Mouse (Mus musculus): ENCODE results near the gene Cpsf4l. TPM values are rescaled to one million over a fixed set of nuclear protein-coding genes. Genes with fewer than 3 reads are reported as not detected.
"Not testable (repeated sequence)": the region's sequence is repeated elsewhere in the genome, so short reads cannot be mapped to it uniquely, and the experiment has no call there.

Cpsf4l gene
- polyA plus RNA-seq, 1 experiment from 2014 or later = 0.31 TPM

DNA sequence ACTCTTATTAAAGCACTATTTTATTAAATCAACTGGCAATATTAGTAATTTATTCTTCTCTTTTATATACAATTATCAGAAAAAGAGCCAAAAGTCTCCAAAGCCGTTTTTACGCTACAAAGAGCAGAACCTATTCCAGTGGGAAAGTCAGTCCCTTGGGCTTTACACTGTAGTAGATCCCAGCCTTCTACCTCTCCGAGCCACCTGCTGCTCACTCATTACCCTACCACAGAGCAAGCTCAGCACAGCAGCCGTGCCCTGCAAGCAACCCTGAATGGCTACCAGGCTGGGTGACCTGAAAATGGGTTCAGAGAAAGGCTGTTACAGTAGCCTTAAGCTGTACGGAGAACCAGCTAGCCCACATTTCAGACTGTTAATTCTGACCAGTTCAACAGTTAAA, 35.2 kb downstream of the Cpsf4l start:
- WGBS = 88% methylated on average over 5 of the region's 5 CpGs
- Histone ChIP-seq H3K4me2 (no peak overlapping the region), H3K4me1 (0 out of 2 replicates have a peak, but pooled peaks cover 7% of the 10 kb centered on the region), H3K27ac (no peak overlapping the region), H3K36me3 (ENCODE audit: poor library complexity, severe bottlenecking) (peaks cover 69% of the 10 kb centered on the region), H3K9ac (no peak overlapping the region), H3K4me3 (no peak overlapping the region), H3K9me3 (replicated peaks) (no peaks in the 10 kb centered on the region), H3K27me3 (no peaks in the 10 kb centered on the region)
- no peak for ATAC-seq

DNA sequence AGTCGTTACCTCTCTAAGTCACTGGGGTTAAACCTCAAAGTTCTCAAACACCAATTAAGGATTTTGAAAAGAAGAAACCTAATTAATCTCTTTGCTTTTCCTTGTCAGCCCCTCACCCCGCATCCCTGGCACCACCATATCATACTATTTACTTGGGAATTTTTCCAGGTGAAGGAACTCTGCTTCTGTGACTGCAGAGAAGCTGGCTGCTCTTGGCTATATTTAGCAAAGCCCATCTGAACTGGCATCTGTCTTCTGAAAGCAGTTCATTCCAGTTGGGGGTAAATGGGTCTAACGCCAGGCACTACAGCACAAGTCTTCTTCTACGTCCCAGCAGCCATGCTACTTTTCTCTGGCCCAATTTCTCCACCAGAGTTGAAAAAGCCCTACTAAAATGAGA, 36.2 kb downstream of the Cpsf4l start:
- no peaks in the 10 kb centered on the region for H3K9me3 ChIP-seq (replicated peaks)
- H3K27me3 ChIP-seq = no peaks in the 10 kb centered on the region
- H3K4me3 ChIP-seq = no peak overlapping the region
- no peak for ATAC-seq
- peaks cover 77% of the 10 kb centered on the region for H3K36me3 ChIP-seq (ENCODE audit: poor library complexity, severe bottlenecking)
- no peak overlapping the region for H3K9ac ChIP-seq
- H3K4me2 ChIP-seq = no peak overlapping the region
- WGBS = 89% methylated on average over 4 of the region's 4 CpGs
- H3K4me1 ChIP-seq = 0 out of 2 replicates have a peak, but pooled peaks cover 7% of the 10 kb centered on the region
- H3K27ac ChIP-seq = 0 out of 2 replicates have a peak overlapping the region, but pooled peaks have one; percentile 3

DNA sequence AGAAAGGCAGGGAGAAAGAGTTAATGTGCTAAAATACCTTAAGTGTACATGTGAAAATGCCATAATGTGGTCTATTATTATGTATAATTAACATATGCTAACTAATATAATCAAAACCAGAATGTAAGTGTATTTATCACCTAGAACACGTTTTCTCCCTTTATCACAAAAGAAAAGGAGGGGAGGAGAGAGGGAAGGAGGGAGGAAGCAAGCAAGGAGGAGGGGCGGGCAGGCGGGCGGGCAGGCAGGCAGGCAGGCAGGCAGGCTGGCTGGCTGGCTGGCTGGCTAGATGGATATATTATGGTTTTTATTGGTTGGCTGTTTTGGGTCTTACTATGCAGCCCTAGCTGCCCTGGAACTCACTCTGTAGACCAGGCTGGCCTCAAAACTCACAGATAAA, 40.1 kb downstream of the Cpsf4l start:
- WGBS = 80% methylated on average over 4 of the region's 4 CpGs
- Histone ChIP-seq H3K9ac (no peak overlapping the region), H3K4me2 (no peak overlapping the region), H3K4me3 (no peak overlapping the region), H3K36me3 (ENCODE audit: poor library complexity, severe bottlenecking) (peaks cover 70% of the 10 kb centered on the region), H3K27ac (no peak overlapping the region), H3K4me1 (peaks cover 15% of the 10 kb centered on the region), H3K27me3 (no peaks in the 10 kb centered on the region), H3K9me3 (replicated peaks) (no peaks in the 10 kb centered on the region)
- ATAC-seq = no peak

DNA sequence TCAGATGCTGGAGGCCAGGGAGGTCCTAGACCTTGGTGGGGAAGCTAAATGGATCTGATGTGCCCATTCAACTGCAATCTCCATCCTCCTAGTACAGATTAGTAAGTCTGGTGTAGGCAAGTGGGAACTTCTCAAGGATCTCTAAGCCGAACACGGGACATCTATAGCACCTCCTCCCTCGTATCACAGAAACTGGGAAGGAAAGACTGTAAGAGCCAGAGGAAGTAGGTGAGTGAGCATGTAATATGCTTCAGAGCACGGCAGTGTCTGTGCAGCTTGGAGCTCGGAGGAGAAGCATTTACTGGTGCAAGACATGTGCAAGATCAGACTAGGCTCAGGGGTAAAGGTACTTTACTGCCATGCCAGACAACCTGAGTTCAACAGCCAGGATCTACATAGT, 41.0 kb downstream of the Cpsf4l start:
- peaks cover 70% of the 10 kb centered on the region for H3K36me3 ChIP-seq (ENCODE audit: poor library complexity, severe bottlenecking)
- H3K27ac ChIP-seq = no peak overlapping the region
- peaks cover 15% of the 10 kb centered on the region for H3K4me1 ChIP-seq
- H3K9me3 ChIP-seq (replicated peaks) = no peaks in the 10 kb centered on the region
- H3K27me3 ChIP-seq = no peaks in the 10 kb centered on the region
- 90% methylated on average over 5 of the region's 5 CpGs for WGBS
- no peak overlapping the region for H3K4me2 ChIP-seq
- no peak overlapping the region for H3K4me3 ChIP-seq
- ATAC-seq = no peak
- H3K9ac ChIP-seq = no peak overlapping the region

DNA sequence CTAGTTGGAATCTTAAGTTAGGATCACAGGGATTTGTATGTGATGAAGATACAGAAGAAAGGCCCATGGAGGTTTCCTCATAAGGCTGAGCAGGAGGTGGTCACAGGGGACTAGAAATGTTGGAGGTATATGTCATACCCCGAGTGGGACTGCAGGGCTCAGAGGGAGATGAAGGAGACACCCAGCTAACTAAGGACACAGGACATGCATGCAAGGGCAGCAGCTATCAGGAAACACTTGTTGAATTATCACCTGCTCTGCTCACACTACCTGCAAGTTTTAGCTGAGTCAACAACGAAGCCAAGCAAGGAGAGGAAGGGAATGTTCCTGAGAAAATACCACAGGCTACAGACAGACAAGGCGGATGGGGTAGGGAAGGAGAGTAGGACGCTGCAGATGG, 42.1 kb downstream of the Cpsf4l start:
- WGBS = 90% methylated on average over 4 of the region's 4 CpGs
- no peak overlapping the region for H3K27ac ChIP-seq
- no peak for ATAC-seq

DNA sequence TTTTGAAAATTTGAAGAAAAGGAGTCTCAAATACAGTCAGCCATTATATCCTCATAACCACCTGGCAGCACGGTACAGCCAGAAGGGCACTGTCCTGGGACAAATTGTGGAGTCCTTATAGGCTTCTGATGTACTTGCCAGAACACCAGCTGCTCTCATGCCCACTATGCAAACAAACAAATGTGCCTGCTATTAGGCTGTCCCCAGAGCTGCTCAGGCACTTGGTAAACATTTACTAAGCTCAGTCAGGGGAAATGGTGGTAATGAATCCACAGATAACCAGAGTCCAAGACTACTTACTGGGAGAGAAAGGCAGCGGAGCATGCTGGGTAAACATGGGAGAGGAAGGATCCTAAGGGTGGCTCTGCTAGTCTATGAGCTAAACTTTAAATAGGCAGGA, 42.7 kb downstream of the Cpsf4l start:
- Histone ChIP-seq H3K27me3 (no peaks in the 10 kb centered on the region), H3K4me1 (peaks cover 15% of the 10 kb centered on the region), H3K27ac (no peak overlapping the region), H3K9me3 (replicated peaks) (no peaks in the 10 kb centered on the region), H3K9ac (no peak overlapping the region), H3K4me2 (no peak overlapping the region), H3K36me3 (ENCODE audit: poor library complexity, severe bottlenecking) (peaks cover 69% of the 10 kb centered on the region), H3K4me3 (no peak overlapping the region)
- WGBS = 72% methylated on average over 2 of the region's 2 CpGs
- no peak for ATAC-seq

More for the DNA sequence above, 42.1 kb downstream of the Cpsf4l start:
- no peaks in the 10 kb centered on the region for H3K27me3 ChIP-seq
- no peak overlapping the region for H3K4me3 ChIP-seq
- peaks cover 69% of the 10 kb centered on the region for H3K36me3 ChIP-seq (ENCODE audit: poor library complexity, severe bottlenecking)
- H3K9me3 ChIP-seq (replicated peaks) = no peaks in the 10 kb centered on the region
- no peak overlapping the region for H3K4me2 ChIP-seq
- H3K4me1 ChIP-seq = peaks cover 15% of the 10 kb centered on the region
- no peak overlapping the region for H3K9ac ChIP-seq

DNA sequence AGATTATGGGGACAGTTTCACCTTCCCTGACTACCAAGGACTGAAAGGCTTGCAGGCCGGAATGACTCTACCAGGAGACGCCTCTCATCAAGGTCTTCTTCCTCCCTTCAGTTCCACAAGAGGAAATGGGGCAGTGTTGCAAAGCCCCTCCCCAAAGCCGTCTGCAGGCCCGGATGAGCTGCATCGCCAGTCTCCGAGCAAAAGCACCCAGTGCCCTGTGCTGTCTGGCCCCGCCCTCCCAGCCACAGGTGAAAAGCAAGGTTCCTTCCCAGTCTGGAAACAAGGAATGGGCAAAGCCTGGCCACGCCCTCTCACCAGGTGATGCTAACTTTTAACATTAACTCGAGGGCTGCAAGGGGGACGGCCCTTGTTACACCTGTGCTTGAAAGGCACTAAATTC, 43.2 kb downstream of the Cpsf4l start:
- ATAC-seq = 0 out of 2 replicates have a peak, but pooled peaks have one; percentile 16
- H3K4me1 ChIP-seq = peaks cover 15% of the 10 kb centered on the region
- no peak overlapping the region for H3K4me2 ChIP-seq
- H3K4me3 ChIP-seq = no peak overlapping the region
- H3K9me3 ChIP-seq (replicated peaks) = no peaks in the 10 kb centered on the region
- H3K9ac ChIP-seq = no peak overlapping the region
- H3K36me3 ChIP-seq (ENCODE audit: poor library complexity, severe bottlenecking) = peaks cover 69% of the 10 kb centered on the region
- H3K27ac ChIP-seq = no peak overlapping the region
- 68% methylated on average over 10 of the region's 10 CpGs for WGBS
- no peaks in the 10 kb centered on the region for H3K27me3 ChIP-seq

DNA sequence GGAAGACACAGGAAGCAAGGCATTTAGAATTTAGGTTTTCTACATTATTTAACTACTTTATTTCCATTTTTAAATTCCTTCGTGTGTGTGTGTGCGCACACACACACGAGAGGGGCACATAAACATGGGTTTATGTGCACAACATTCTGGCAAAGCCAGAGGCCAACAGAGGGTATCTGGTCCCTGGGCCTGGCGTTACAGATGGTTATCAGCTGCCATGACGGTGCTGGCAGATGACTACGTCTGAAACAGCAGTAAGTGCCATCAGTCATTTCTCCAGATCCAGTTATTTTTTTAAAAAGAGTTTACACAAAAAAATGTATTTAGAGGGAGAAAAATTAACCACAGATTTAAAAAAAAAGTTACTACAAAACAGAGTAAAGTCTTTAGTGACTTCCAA, 43.6 kb downstream of the Cpsf4l start:
- ATAC-seq = no peak
- no peak overlapping the region for H3K27ac ChIP-seq
- H3K9me3 ChIP-seq (replicated peaks) = no peaks in the 10 kb centered on the region
- no peaks in the 10 kb centered on the region for H3K27me3 ChIP-seq
- peaks cover 69% of the 10 kb centered on the region for H3K36me3 ChIP-seq (ENCODE audit: poor library complexity, severe bottlenecking)
- 88% methylated on average over 6 of the region's 6 CpGs for WGBS
- H3K4me3 ChIP-seq = no peak overlapping the region
- no peak overlapping the region for H3K9ac ChIP-seq
- H3K4me1 ChIP-seq = peaks cover 15% of the 10 kb centered on the region
- no peak overlapping the region for H3K4me2 ChIP-seq

DNA sequence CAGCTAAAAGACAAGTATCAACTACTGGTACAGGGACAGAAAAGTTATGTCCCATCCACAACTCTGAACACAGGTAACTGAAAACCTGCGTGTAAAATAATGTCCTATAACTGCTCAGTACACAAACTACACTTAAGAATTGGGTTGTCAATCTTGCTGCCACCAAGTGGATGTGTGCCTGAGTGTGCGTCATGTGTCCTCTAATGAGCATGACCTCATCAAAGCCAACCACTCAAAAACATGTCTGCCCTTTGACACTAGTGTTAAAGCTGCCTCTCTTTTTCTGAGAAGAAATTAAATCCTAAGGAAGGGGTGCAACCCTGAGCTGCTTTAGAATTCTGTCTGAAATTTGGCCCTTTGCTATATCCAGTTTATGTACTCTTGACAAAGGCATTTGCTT, 45.5 kb downstream of the Cpsf4l start:
- H3K4me3 ChIP-seq = no peak overlapping the region
- H3K9ac ChIP-seq = no peak overlapping the region
- ATAC-seq = no peak
- peaks cover 73% of the 10 kb centered on the region for H3K36me3 ChIP-seq (ENCODE audit: poor library complexity, severe bottlenecking)
- H3K4me1 ChIP-seq = peaks cover 15% of the 10 kb centered on the region
- H3K27ac ChIP-seq = no peak overlapping the region
- no peaks in the 10 kb centered on the region for H3K27me3 ChIP-seq
- no peak overlapping the region for H3K4me2 ChIP-seq
- 71% methylated on average over 2 of the region's 2 CpGs for WGBS
- no peaks in the 10 kb centered on the region for H3K9me3 ChIP-seq (replicated peaks)

DNA sequence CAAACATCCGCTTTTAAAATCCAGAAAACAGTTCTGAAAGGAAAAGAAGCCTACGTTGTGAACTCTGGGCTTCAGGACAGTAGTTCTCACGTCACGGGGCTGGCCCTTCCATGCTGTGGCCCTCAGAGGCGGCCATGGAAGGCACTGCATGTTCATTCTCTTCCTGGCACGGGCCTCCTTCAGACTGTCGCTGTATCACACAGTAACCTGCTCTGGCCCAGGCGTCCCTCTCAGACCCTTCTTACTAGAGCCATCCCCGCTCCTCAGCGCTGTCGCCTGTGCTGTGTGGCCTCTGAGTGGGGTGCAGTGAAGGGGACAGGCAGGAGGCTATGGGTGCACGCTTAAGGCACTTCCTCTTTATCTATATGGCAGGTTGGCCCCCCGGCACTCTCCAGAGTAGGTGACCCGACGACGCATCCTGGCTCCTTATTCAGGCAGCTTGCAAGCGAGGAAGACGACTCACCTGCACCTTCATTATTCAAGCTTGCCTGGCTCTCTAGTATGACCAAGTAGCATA, 47.9 kb downstream of the Cpsf4l start:
- H3K27me3 ChIP-seq = no peaks in the 10 kb centered on the region
- H3K4me1 ChIP-seq = peaks cover 5% of the 10 kb centered on the region
- no peak overlapping the region for H3K27ac ChIP-seq
- 94% methylated on average over 18 of the region's 18 CpGs for WGBS
- H3K4me2 ChIP-seq = no peak overlapping the region
- no peak overlapping the region for H3K4me3 ChIP-seq
- H3K9me3 ChIP-seq (replicated peaks) = no peaks in the 10 kb centered on the region
- no peak for ATAC-seq
- no peak overlapping the region for H3K9ac ChIP-seq
- peaks cover 75% of the 10 kb centered on the region for H3K36me3 ChIP-seq (ENCODE audit: poor library complexity, severe bottlenecking)

DNA sequence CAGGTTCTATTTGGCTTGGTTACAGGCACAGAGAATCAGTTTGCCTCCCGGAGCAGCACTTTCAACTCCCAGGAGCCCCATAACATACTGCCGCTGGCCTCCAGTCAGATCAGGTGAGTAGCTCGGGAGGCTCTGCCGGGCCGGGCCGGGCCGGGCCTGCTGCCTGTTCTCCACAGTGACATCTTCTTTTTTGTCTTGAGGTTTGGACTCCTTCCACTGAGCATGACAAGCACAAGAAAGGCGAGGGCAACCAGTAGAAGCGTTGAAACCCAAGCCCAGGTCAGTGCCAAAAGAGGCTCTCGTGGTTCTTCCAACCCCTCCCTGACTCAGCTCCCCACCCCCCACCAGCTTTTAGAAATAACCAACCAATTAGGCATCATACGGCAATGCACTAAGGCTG, 48.9 kb downstream of the Cpsf4l start:
- Histone ChIP-seq H3K9me3 (replicated peaks) (no peaks in the 10 kb centered on the region), H3K36me3 (ENCODE audit: poor library complexity, severe bottlenecking) (peaks cover 85% of the 10 kb centered on the region), H3K9ac (no peak overlapping the region), H3K27me3 (no peaks in the 10 kb centered on the region), H3K27ac (no peak overlapping the region), H3K4me3 (no peak overlapping the region), H3K4me1 (no peaks in the 10 kb centered on the region), H3K4me2 (no peak overlapping the region)
- WGBS = 96% methylated on average over 11 of the region's 11 CpGs
- ATAC-seq = no peak

DNA sequence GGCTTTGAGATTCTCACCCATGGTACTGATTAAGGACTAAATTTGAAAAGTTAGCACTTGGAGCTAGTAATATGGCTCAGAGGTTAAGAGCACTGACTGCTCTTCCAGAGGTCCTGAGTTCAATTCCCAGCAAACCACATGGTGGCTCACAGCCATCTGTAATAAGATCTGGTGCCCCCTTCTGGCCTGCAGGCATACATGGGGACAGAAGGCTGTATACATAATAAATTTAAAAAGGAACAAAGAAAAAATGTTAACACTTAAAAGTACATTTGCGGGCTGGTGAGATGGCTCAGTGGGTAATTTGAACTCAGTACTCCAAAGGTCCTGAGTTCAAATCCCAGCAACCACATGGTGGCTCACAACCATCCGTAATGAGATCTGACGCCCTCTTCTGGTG, 49.6 kb downstream of the Cpsf4l start:
- not testable (repeated sequence) for H3K27me3 ChIP-seq; H3K4me2 ChIP-seq; H3K9ac ChIP-seq; H3K9me3 ChIP-seq (replicated peaks); ATAC-seq; H3K27ac ChIP-seq; H3K4me3 ChIP-seq; H3K4me1 ChIP-seq
- peaks cover 92% of the 10 kb centered on the region for H3K36me3 ChIP-seq (ENCODE audit: poor library complexity, severe bottlenecking)
- WGBS = 94% methylated on average over 3 of the region's 3 CpGs

DNA sequence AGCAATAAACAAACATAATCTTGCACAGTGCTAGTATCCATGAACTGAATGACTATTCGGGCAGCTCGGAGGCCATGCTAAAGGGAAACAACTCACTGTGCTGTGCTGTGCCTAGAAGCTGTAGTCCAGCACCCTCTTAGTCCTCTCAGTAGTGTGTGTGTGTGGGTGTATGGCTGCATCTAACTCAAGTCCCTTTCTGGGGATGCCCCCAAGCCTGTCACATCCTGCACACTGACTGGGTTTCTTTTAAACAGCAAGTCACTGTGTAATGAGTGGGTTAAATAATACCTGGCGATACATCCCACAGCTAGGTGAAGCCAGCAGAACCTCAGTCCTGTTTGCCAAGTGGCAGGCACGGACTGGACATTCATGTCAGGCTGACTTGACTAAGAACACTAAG, 51.1 kb downstream of the Cpsf4l start:
- no peak overlapping the region for H3K27ac ChIP-seq
- H3K9ac ChIP-seq = no peak overlapping the region
- 90% methylated on average over 4 of the region's 4 CpGs for WGBS
- no peaks in the 10 kb centered on the region for H3K9me3 ChIP-seq (replicated peaks)
- no peaks in the 10 kb centered on the region for H3K4me1 ChIP-seq
- no peaks in the 10 kb centered on the region for H3K27me3 ChIP-seq
- H3K36me3 ChIP-seq (ENCODE audit: poor library complexity, severe bottlenecking) = peaks cover 99% of the 10 kb centered on the region
- no peak overlapping the region for H3K4me2 ChIP-seq
- H3K4me3 ChIP-seq = no peak overlapping the region
- no peak for ATAC-seq
